Mouse (Mus musculus): ENCODE data around the gene Atp2c2. TPM values are rescaled to one million over a fixed set of nuclear protein-coding genes. Genes with fewer than 3 reads are reported as not detected.
A peak's percentile ranks its signal among the peaks of the same experiment; 100 is the strongest.

The Atp2c2 gene
- total and polyA plus RNA-seq, 3 experiments = 0.27 to 0.58 TPM; not detected in 1

DNA sequence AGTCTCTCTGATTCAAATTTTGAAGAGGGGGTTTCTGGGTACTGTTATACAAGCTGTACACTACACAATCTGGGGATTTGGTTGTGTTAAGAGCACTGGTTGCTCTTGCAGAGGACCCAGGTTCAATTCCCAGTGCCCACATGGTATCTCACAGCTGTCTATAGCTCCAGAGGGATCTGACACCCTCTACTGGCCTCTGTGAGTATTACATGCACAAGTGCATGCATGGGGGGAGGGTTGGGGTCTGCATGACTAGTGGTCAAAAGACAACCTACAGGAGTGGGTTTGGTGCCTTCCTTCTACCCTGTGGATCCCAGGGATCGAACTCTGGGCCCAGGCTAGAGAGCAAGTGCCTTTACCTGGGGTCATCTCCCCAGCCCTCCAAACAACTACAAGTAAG is 102.8 kb downstream of the Atp2c2 start:
- Histone ChIP-seq H3K27me3 (ENCODE audit: control insufficient read depth in 1 of 2, insufficient read depth in 2 of 2, low read length in 2 of 2) (no peaks in the 10 kb centered on the region), H3K9ac (ENCODE audit: control insufficient read depth, low read depth, low read length, poor library complexity, severe bottlenecking) (no peak overlapping the region), H3K27ac (ENCODE audit: control insufficient read depth, low read depth, low read length) (no peak overlapping the region), H3K79me2 (ENCODE audit: control insufficient read depth, insufficient read depth, low read length, poor library complexity) (no peaks in the 10 kb centered on the region), H3K4me3 (ENCODE audit: control insufficient read depth in 1 of 2, insufficient read depth in 1 of 2, low read depth in 2 of 2, low read length in 2 of 2) (no peak overlapping the region), H3K9me3 (replicated peaks; ENCODE audit: insufficient read depth, low read length) (no peaks in the 10 kb centered on the region), H3K4me1 (ENCODE audit: control insufficient read depth in 1 of 2, insufficient read depth in 2 of 2, low read length in 2 of 2) (peaks cover 0 to 19% of the 10 kb centered on the region in 2 experiments; a peak in 3 of 4 replicates), H3K36me3 (ENCODE audit: control insufficient read depth in 1 of 2, insufficient read depth in 2 of 2, low read length in 2 of 2) (peaks cover 0 to 6% of the 10 kb centered on the region in 2 experiments; a peak in 2 of 4 replicates)
- peak; percentile 68 for DNase-seq (ENCODE audit: low read depth, low spot score)
- 0 out of 2 replicates have a peak, but pooled peaks have one; percentile 34 for TF ChIP-seq BHLHE40 (IDR thresholded peaks at IDR 0.05; ENCODE audit: borderline replicate concordance, low read depth, low read length)
- peak; percentile 42 for TF ChIP-seq RAD21 (IDR thresholded peaks at IDR 0.05; ENCODE audit: low read depth, low read length)
- TF ChIP-seq JUND (IDR thresholded peaks at IDR 0.05; ENCODE audit: low read depth, low read length) = no peak
- TF ChIP-seq ZC3H11A (IDR thresholded peaks at IDR 0.05; ENCODE audit: low read depth, low read length) = peak; percentile 40; the same call in 1 of the 2 replicates
- peak; percentile 53 to 87 (median 64) for TF ChIP-seq CTCF (IDR thresholded peaks at IDR 0.05 in 2 of 3, conservative IDR thresholded peaks at IDR 0.05 in 1 of 3; ENCODE audit: control insufficient read depth in 1 of 3, insufficient read depth in 1 of 3, low read depth in 2 of 3, low read length in 3 of 3, poor library complexity in 1 of 3, severe bottlenecking in 1 of 3)
- peak; percentile 59 for TF ChIP-seq SMC3 (IDR thresholded peaks at IDR 0.05; ENCODE audit: low read depth, low read length)

GRCm38 (mm10) chr8:119805275-119805674 is 105.5 kb downstream of the Atp2c2 start:
- peaks cover 0 to 21% of the 10 kb centered on the region in 2 experiments; a peak in 3 of 4 replicates for H3K4me1 ChIP-seq (ENCODE audit: control insufficient read depth in 1 of 2, insufficient read depth in 2 of 2, low read length in 2 of 2)
- no peak for DNase-seq (ENCODE audit: low read depth, low spot score)

GRCm38 (mm10) chr8:119806422-119807263 is 106.8 kb downstream of the Atp2c2 start:
- DNase-seq (ENCODE audit: low read depth, low spot score) = no peak
- Histone ChIP-seq H3K27ac (ENCODE audit: control insufficient read depth, low read depth, low read length) (no peak overlapping the region), H3K79me2 (ENCODE audit: control insufficient read depth, insufficient read depth, low read length, poor library complexity) (no peaks in the 10 kb centered on the region), H3K27me3 (ENCODE audit: control insufficient read depth in 1 of 2, insufficient read depth in 2 of 2, low read length in 2 of 2) (no peaks in the 10 kb centered on the region), H3K36me3 (ENCODE audit: control insufficient read depth in 1 of 2, insufficient read depth in 2 of 2, low read length in 2 of 2) (peaks cover 0 to 20% of the 10 kb centered on the region in 2 experiments; a peak in 2 of 4 replicates), H3K9ac (ENCODE audit: control insufficient read depth, low read depth, low read length, poor library complexity, severe bottlenecking) (no peak overlapping the region), H3K4me1 (ENCODE audit: control insufficient read depth in 1 of 2, insufficient read depth in 2 of 2, low read length in 2 of 2) (peaks cover 3 to 31% of the 10 kb centered on the region in 2 experiments), H3K9me3 (replicated peaks; ENCODE audit: insufficient read depth, low read length) (no peaks in the 10 kb centered on the region), H3K4me3 (ENCODE audit: control insufficient read depth in 1 of 2, insufficient read depth in 1 of 2, low read depth in 2 of 2, low read length in 2 of 2) (no peak overlapping the region)
- TF ChIP-seq ELF1 (IDR thresholded peaks at IDR 0.05; ENCODE audit: low read depth, low read length) (0 out of 2 replicates have a peak, but pooled peaks have one; percentile 20), GABPA (IDR thresholded peaks at IDR 0.05; ENCODE audit: low read depth, low read length) (no peak)

More at GRCm38 (mm10) chr8:119805275-119805674, 105.5 kb downstream of the Atp2c2 start:
- Histone ChIP-seq H3K9me3 (replicated peaks; ENCODE audit: insufficient read depth, low read length) (no peaks in the 10 kb centered on the region), H3K27me3 (ENCODE audit: control insufficient read depth in 1 of 2, insufficient read depth in 2 of 2, low read length in 2 of 2) (no peaks in the 10 kb centered on the region), H3K9ac (ENCODE audit: control insufficient read depth, low read depth, low read length, poor library complexity, severe bottlenecking) (no peak overlapping the region), H3K36me3 (ENCODE audit: control insufficient read depth in 1 of 2, insufficient read depth in 2 of 2, low read length in 2 of 2) (peaks cover 0 to 16% of the 10 kb centered on the region in 2 experiments; a peak in 2 of 4 replicates), H3K4me3 (ENCODE audit: control insufficient read depth in 1 of 2, insufficient read depth in 1 of 2, low read depth in 2 of 2, low read length in 2 of 2) (no peak overlapping the region), H3K79me2 (ENCODE audit: control insufficient read depth, insufficient read depth, low read length, poor library complexity) (no peaks in the 10 kb centered on the region), H3K27ac (ENCODE audit: control insufficient read depth, low read depth, low read length) (no peak overlapping the region)
- no peak for TF ChIP-seq ELF1 (IDR thresholded peaks at IDR 0.05; ENCODE audit: low read depth, low read length)
- no peak for TF ChIP-seq RCOR1 (IDR thresholded peaks at IDR 0.05; ENCODE audit: low read depth, low read length)
- no peak for TF ChIP-seq CTCF (IDR thresholded peaks at IDR 0.05 in 2 of 3, conservative IDR thresholded peaks at IDR 0.05 in 1 of 3; ENCODE audit: control insufficient read depth in 1 of 3, insufficient read depth in 1 of 3, low read depth in 2 of 3, low read length in 3 of 3, poor library complexity in 1 of 3, severe bottlenecking in 1 of 3)
- TF ChIP-seq EP300 (IDR thresholded peaks at IDR 0.05; ENCODE audit: low read depth in 1 of 2, low read length in 2 of 2) = no peak
- TF ChIP-seq ZKSCAN1 (IDR thresholded peaks at IDR 0.05; ENCODE audit: low read depth, low read length) = no peak
- TF ChIP-seq POLR2AphosphoS5 (IDR thresholded peaks at IDR 0.05; ENCODE audit: borderline replicate concordance, low read depth, low read length) = no peak
- no peak for TF ChIP-seq SIN3A (IDR thresholded peaks at IDR 0.05; ENCODE audit: low read length)
- TF ChIP-seq MAZ (IDR thresholded peaks at IDR 0.05; ENCODE audit: low read depth, low read length) = no peak
- TF ChIP-seq MYB (IDR thresholded peaks at IDR 0.05; ENCODE audit: low read depth, low read length) = no peak
- no peak for TF ChIP-seq MAFK (IDR thresholded peaks at IDR 0.05; ENCODE audit: borderline replicate concordance, low read depth, low read length)
- no peak for TF ChIP-seq BHLHE40 (IDR thresholded peaks at IDR 0.05; ENCODE audit: borderline replicate concordance, low read depth, low read length)
- TF ChIP-seq CHD1 (IDR thresholded peaks at IDR 0.05; ENCODE audit: low read depth, low read length) = no peak
- TF ChIP-seq TAL1 (IDR thresholded peaks at IDR 0.05; ENCODE audit: low read length) = no peak
